Mouse (Mus musculus) heart, embryonic 14.5 days (tissue): ENCODE results near the gene Accs. TPM values are rescaled to one million over a fixed set of nuclear protein-coding genes. Genes with fewer than 3 reads are reported as not detected.

Experiments used
- ATAC-seq: fragments of 200-750 bp; cut with Nextera tagmentation; 2 replicates; pipeline ENCODE4 v1.8.0; 2017; ENCODE audit warnings: low read depth, moderate TSS enrichment; ENCODE audit not compliant: insufficient number of reproducible peaks, insufficient read depth, low FRiP score
- H3K27ac ChIP-seq, 2 experiments: fragments of 200-500 bp in 1 of 2; fragments of 300-500 bp in 1 of 2; sonication (generic) in 1 of 2; replicated peaks in 1 of 2; 2 replicates each; pipeline ENCODE4 v1.5.1; 2012 to 2014; ENCODE audit warnings: low read depth in 2 of 2, low read length in 2 of 2, control low read depth in 1 of 2, mild to moderate bottlenecking in 1 of 2, mixed read lengths in 1 of 2; ENCODE audit not compliant: control insufficient read depth in 1 of 2, insufficient read depth in 1 of 2
- H3K27me3 ChIP-seq: fragments of 300-500 bp; sonication (generic); 2 replicates; pipeline ENCODE4 v1.6.1; 2014; ENCODE audit warnings: mild to moderate bottlenecking, low read length, control low read depth; ENCODE audit not compliant: control insufficient read depth, insufficient read depth
- H3K36me3 ChIP-seq: fragments of 300-500 bp; sonication (generic); 2 replicates; pipeline ENCODE4 v1.6.1; 2014; ENCODE audit warnings: mild to moderate bottlenecking, control low read depth, low read length, mixed read lengths; ENCODE audit not compliant: control insufficient read depth, insufficient read depth
- H3K4me1 ChIP-seq, 2 experiments: fragments of 200-500 bp in 1 of 2; fragments of 300-500 bp in 1 of 2; sonication (generic) in 1 of 2; 2 replicates each; pipeline ENCODE4 v1.6.1; 2012 to 2014; ENCODE audit warnings: low read length in 2 of 2, control low read depth in 1 of 2, mixed read lengths in 1 of 2; ENCODE audit not compliant: control insufficient read depth in 2 of 2, insufficient read depth in 2 of 2
- H3K4me2 ChIP-seq: fragments of 300-500 bp; sonication (generic); 2 replicates; pipeline ENCODE4 v1.6.1; 2014; ENCODE audit warnings: mild to moderate bottlenecking, low read length
- H3K4me3 ChIP-seq, 2 experiments: fragments of 200-500 bp in 1 of 2; fragments of 300-500 bp in 1 of 2; sonication (generic) in 1 of 2; 2 replicates each; pipeline ENCODE4 v1.5.1; 2012 to 2014; ENCODE audit warnings: low read length in 2 of 2, mild to moderate bottlenecking in 2 of 2, control low read depth in 1 of 2, low read depth in 1 of 2, moderate library complexity in 1 of 2; ENCODE audit not compliant: control insufficient read depth in 1 of 2, insufficient read depth in 1 of 2
- H3K9ac ChIP-seq: fragments of 300-500 bp; sonication (generic); 2 replicates; pipeline ENCODE4 v1.6.1; 2014; ENCODE audit warnings: mild to moderate bottlenecking, low read length
- H3K9me3 ChIP-seq: fragments of 300-500 bp; sonication (generic); 2 replicates; pipeline ENCODE4 v1.6.1; 2016; ENCODE audit warnings: low read length, control low read depth; ENCODE audit not compliant: control insufficient read depth
- WGBS: fragments of 180-500 bp; shearing (Covaris S2); extraction: QIAGEN DNeasy Blood & Tissue Kit; methylation state at CpG from one replicate; pipeline ENCODE4 v1.1.7; 2014; 5-methylcytosine and 5-hydroxymethylcytosine counted together
- polyA plus RNA-seq: library from polyadenylated mRNA; unstranded; fragments of >200 nt; fragmentation: Nextera tagmentation; extraction: Ambion mirVana; gene quantifications from 2 replicates; pipeline ENCODE4 v1.2.1, GENCODE M21; 2014

Accs gene
- polyA plus RNA-seq, 1 experiment from 2014 or later, result 8.5 TPM

- Histone ChIP-seq H3K9me3 (no peaks in the 10 kb centered on the region), H3K27me3 (no peaks in the 10 kb centered on the region), H3K36me3 (no peaks in the 10 kb centered on the region), H3K4me3 (no peak overlapping the region), H3K9ac (no peak overlapping the region), H3K4me1 (peaks cover 0 to 3% of the 10 kb centered on the region in 2 experiments; a peak in 1 of 4 replicates), H3K4me2 (no peak overlapping the region), H3K27ac (no peak overlapping the region)
- no peak for ATAC-seq
- WGBS, result 67% methylated on average over 12 of the region's 12 CpGs
Observed at GRCm38 (mm10) chr2:93858845-93859244, 9.1 kb upstream of the Accs start.

DNA sequence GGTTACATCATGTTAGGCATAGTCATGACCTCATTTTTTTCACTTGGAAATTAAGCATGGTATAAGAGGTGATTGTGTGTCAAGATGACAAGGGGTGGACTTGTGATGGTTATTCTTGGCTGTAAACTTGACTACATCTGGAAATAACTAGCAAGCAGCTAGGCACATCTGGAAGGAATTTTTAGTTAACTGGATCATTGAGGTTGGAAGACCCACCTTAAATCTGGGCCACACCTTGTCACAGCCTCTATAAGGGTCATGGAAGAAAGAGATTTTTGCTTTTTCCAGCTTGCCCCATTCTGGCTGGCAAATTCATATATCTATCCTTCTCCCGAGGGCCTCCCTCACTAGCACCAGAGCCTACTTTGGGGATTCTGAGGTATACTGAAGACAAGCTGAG, 1.6 kb upstream of the Accs start:
- H3K4me1 ChIP-seq, result peaks cover 3 to 18% of the 10 kb centered on the region in 2 experiments
- H3K27ac ChIP-seq, result no peak overlapping the region
- 0 out of 2 replicates have a peak, but pooled peaks cover 4% of the 10 kb centered on the region for H3K27me3 ChIP-seq
- no peak overlapping the region for H3K4me2 ChIP-seq
- H3K9ac ChIP-seq, result no peak overlapping the region
- ATAC-seq, result no peak
- 86% methylated on average over 1 of the region's 1 CpGs for WGBS
- H3K36me3 ChIP-seq, result peaks cover 7% of the 10 kb centered on the region; the same call in 1 of the 2 replicates
- H3K9me3 ChIP-seq, result no peaks in the 10 kb centered on the region
- H3K4me3 ChIP-seq, result no peak overlapping the region

DNA sequence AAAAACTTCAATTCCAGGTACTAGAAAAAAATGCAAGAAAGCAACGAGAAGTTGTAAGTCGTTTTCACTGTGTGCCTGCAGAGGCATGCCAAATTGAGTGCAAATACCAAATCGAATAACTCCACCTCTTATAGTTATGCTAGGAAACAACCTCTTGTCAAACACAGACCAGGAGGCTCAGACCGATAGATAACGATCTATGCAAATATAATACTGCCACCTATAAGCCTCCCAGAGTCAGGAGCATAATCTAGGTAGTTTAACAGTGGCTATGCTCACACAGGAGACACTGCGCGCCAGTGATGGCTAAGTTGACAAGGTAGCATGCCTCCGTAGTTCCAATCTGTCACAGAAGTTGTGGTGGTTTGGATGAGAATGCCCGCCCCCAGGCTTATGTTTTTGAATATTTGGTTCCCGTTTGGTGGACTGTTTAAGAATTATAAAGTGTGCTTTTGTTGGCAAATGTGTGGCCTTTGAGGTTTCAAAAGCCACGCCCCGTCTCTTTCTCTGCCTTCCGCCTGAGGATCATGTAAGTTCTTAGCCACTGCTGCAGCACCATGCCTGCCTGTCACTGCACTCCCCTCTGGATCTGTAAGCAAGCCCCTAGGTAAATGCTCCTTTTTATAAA, 688 bp upstream of the Accs start:
- Histone ChIP-seq H3K4me2 (peak overlapping the region; percentile 89), H3K36me3 (peaks cover 10% of the 10 kb centered on the region; the same call in 1 of the 2 replicates), H3K9ac (0 out of 2 replicates have a peak overlapping the region, but pooled peaks have one; percentile 86), H3K4me3 (peak overlapping the region in 1 of 2 experiments; percentile 73; a peak in 2 of 4 replicates), H3K27me3 (0 out of 2 replicates have a peak, but pooled peaks cover 4% of the 10 kb centered on the region), H3K9me3 (no peaks in the 10 kb centered on the region), H3K4me1 (peaks cover 3 to 16% of the 10 kb centered on the region in 2 experiments), H3K27ac (no peak overlapping the region)
- no peak for ATAC-seq
- 46% methylated on average over 13 of the region's 13 CpGs for WGBS

DNA sequence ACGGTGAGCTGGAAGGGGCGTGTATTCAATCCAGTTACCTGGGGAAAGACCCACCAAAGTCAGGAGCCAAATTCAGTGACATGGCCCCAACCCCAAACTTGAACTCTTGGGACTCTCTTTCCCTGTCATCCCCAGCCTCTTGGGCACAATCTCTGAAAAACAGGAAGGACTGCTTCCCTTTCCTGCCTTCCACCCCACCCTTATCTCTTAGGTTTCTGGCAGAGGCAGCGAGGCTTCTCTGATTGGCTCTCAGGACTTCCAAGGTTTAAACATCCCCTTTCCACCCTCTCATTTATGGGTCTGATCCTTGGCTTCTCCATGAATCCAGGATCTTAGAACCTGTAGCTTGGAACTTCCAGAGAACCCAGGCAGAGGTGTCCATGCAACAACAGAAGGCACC, 8.4 kb downstream of the Accs start:
- ATAC-seq, result no peak
- H3K36me3 ChIP-seq, result peaks cover 57% of the 10 kb centered on the region
- 76% methylated on average over 3 of the region's 3 CpGs for WGBS
- H3K9ac ChIP-seq, result no peak overlapping the region
- H3K27me3 ChIP-seq, result no peaks in the 10 kb centered on the region
- H3K4me1 ChIP-seq, result peaks cover 2 to 8% of the 10 kb centered on the region in 2 experiments; a peak in 3 of 4 replicates
- no peak overlapping the region for H3K27ac ChIP-seq
- H3K9me3 ChIP-seq, result no peaks in the 10 kb centered on the region
- H3K4me3 ChIP-seq, result no peak overlapping the region
- no peak overlapping the region for H3K4me2 ChIP-seq

- no peak for ATAC-seq
- WGBS, result 65% methylated on average over 6 of the region's 6 CpGs
- peaks cover 2 to 8% of the 10 kb centered on the region in 2 experiments; a peak in 3 of 4 replicates for H3K4me1 ChIP-seq
- no peak overlapping the region for H3K4me3 ChIP-seq
- H3K4me2 ChIP-seq, result no peak overlapping the region
- H3K36me3 ChIP-seq, result peaks cover 57% of the 10 kb centered on the region
- no peak overlapping the region for H3K9ac ChIP-seq
- H3K9me3 ChIP-seq, result no peaks in the 10 kb centered on the region
- no peaks in the 10 kb centered on the region for H3K27me3 ChIP-seq
- H3K27ac ChIP-seq, result no peak overlapping the region
Observed at GRCm38 (mm10) chr2:93840109-93840508, 9.6 kb downstream of the Accs start.

GRCm38 (mm10) chr2:93838931-93839330, 10.8 kb downstream of the Accs start:
- Histone ChIP-seq H3K27me3 (no peaks in the 10 kb centered on the region), H3K4me2 (no peak overlapping the region), H3K9ac (no peak overlapping the region), H3K36me3 (peaks cover 53% of the 10 kb centered on the region), H3K4me1 (peaks cover 2 to 8% of the 10 kb centered on the region in 2 experiments; a peak in 3 of 4 replicates), H3K9me3 (no peaks in the 10 kb centered on the region), H3K4me3 (no peak overlapping the region), H3K27ac (no peak overlapping the region)
- WGBS, result 82% methylated on average over 4 of the region's 4 CpGs
- no peak for ATAC-seq

GRCm38 (mm10) chr2:93836232-93836785, 13.4 kb downstream of the Accs start:
- no peak overlapping the region for H3K4me3 ChIP-seq
- no peaks in the 10 kb centered on the region for H3K27me3 ChIP-seq
- 72% methylated on average over 13 of the region's 13 CpGs for whole genome bisulfite sequencing
- peaks cover 2 to 8% of the 10 kb centered on the region in 2 experiments; a peak in 3 of 4 replicates for H3K4me1 ChIP-seq
- H3K4me2 ChIP-seq, result no peak overlapping the region
- ATAC-seq, result no peak
- H3K9ac ChIP-seq, result no peak overlapping the region
- no peak overlapping the region for H3K27ac ChIP-seq
- H3K36me3 ChIP-seq, result peaks cover 38% of the 10 kb centered on the region
- H3K9me3 ChIP-seq, result no peaks in the 10 kb centered on the region
